Mouse (Mus musculus) forebrain, embryonic 11.5 days (tissue): ENCODE results near the gene Fancc. TPM values are rescaled to one million over a fixed set of nuclear protein-coding genes. Genes with fewer than 3 reads are reported as not detected.

Experiments
- ATAC-seq: fragments of 200-750 bp; cut with Nextera tagmentation; replicated peaks from 2 replicates; pipeline ENCODE4 v1.8.0; 2017; ENCODE audit warnings: moderate TSS enrichment; ENCODE audit not compliant: low FRiP score
- DNase-seq: peaks from one replicate; pipeline ENCODE4 v3.0.0-alpha.2; 2017; ENCODE audit warnings: low spot score
- H3K27ac ChIP-seq: fragments of 300-500 bp; sonication (generic); 2 replicates; pipeline ENCODE4 v1.5.1; 2014; ENCODE audit warnings: low read depth, low read length
- H3K27me3 ChIP-seq: fragments of 300-500 bp; sonication (generic); 2 replicates; pipeline ENCODE4 v1.6.1; 2014; ENCODE audit warnings: mild to moderate bottlenecking, low read length, mixed read lengths; ENCODE audit not compliant: control insufficient read depth, insufficient read depth
- H3K36me3 ChIP-seq: fragments of 300-500 bp; sonication (generic); 2 replicates; pipeline ENCODE4 v1.6.1; 2014; ENCODE audit warnings: mild to moderate bottlenecking, low read length, moderate library complexity, mixed read lengths; ENCODE audit not compliant: control insufficient read depth, insufficient read depth
- H3K4me1 ChIP-seq: fragments of 300-500 bp; sonication (generic); replicated peaks from 2 replicates; pipeline ENCODE4 v1.6.1; 2014; ENCODE audit warnings: low read length, mixed read lengths; ENCODE audit not compliant: control insufficient read depth, insufficient read depth
- H3K4me2 ChIP-seq: fragments of 300-500 bp; sonication (generic); 2 replicates; pipeline ENCODE4 v1.6.1; 2014; ENCODE audit warnings: low read depth, mild to moderate bottlenecking, low read length, moderate library complexity, mixed read lengths; ENCODE audit not compliant: severe bottlenecking
- H3K4me3 ChIP-seq: fragments of 300-500 bp; sonication (generic); 2 replicates; pipeline ENCODE4 v1.5.1; 2014; ENCODE audit warnings: low read depth, low read length
- H3K9ac ChIP-seq: fragments of 300-500 bp; sonication (generic); 2 replicates; pipeline ENCODE4 v1.6.1; 2014; ENCODE audit warnings: low read length
- H3K9me3 ChIP-seq: fragments of 300-500 bp; sonication (generic); 2 replicates; pipeline ENCODE4 v1.6.1; 2016; ENCODE audit warnings: low read length, mixed read lengths; ENCODE audit not compliant: control insufficient read depth
- WGBS: fragments of 180-500 bp; shearing (Covaris S2); extraction: QIAGEN DNeasy Blood & Tissue Kit; methylation state at CpG from one replicate; pipeline ENCODE4 v1.1.7; 2014; 5-methylcytosine and 5-hydroxymethylcytosine counted together
- polyA plus RNA-seq: library from polyadenylated mRNA; unstranded; fragments of >200 nt; fragmentation: Nextera tagmentation; extraction: Ambion mirVana; gene quantifications from 2 replicates; pipeline ENCODE4 v1.2.1, GENCODE M21; 2014

Fancc gene
- polyA plus RNA-seq, 1 experiment from 2014 or later = 22.5 TPM

GRCm38 (mm10) chr13:63289687-63290086, 207.4 kb downstream of the Fancc start:
- Histone ChIP-seq H3K27me3 (no peaks in the 10 kb centered on the region), H3K36me3 (no peaks in the 10 kb centered on the region; the same call in 1 of the 2 replicates), H3K9me3 (no peaks in the 10 kb centered on the region), H3K9ac (no peak overlapping the region), H3K4me1 (peaks cover 13% of the 10 kb centered on the region), H3K4me2 (no peak overlapping the region), H3K4me3 (no peak overlapping the region), H3K27ac (no peak overlapping the region)
- ATAC-seq = no peak
- no peak for DNase-seq
- 66% methylated on average over 5 of the region's 5 CpGs for WGBS

GRCm38 (mm10) chr13:63289152-63289551, 207.9 kb downstream of the Fancc start:
- no peak for DNase-seq
- no peak overlapping the region for H3K4me2 ChIP-seq
- H3K27me3 ChIP-seq = no peaks in the 10 kb centered on the region
- no peaks in the 10 kb centered on the region for H3K9me3 ChIP-seq
- no peaks in the 10 kb centered on the region; the same call in 1 of the 2 replicates for H3K36me3 ChIP-seq
- no peak for ATAC-seq
- H3K27ac ChIP-seq = no peak overlapping the region
- H3K9ac ChIP-seq = no peak overlapping the region
- 58% methylated on average over 4 of the region's 4 CpGs for WGBS
- H3K4me1 ChIP-seq = peaks cover 8% of the 10 kb centered on the region
- no peak overlapping the region for H3K4me3 ChIP-seq

- no peak overlapping the region for H3K9ac ChIP-seq
- no peaks in the 10 kb centered on the region; the same call in 1 of the 2 replicates for H3K36me3 ChIP-seq
- no peaks in the 10 kb centered on the region for H3K4me1 ChIP-seq
- no peak overlapping the region for H3K4me3 ChIP-seq
- no peaks in the 10 kb centered on the region for H3K27me3 ChIP-seq
- DNase-seq (no peak), ATAC-seq (no peak)
- 92% methylated on average over 11 of the region's 11 CpGs for WGBS
- H3K27ac ChIP-seq = no peak overlapping the region
- H3K4me2 ChIP-seq = no peak overlapping the region
- no peaks in the 10 kb centered on the region for H3K9me3 ChIP-seq
Observed at GRCm38 (mm10) chr13:63286483-63287102, 210.5 kb downstream of the Fancc start.

- Histone ChIP-seq H3K4me1 (no peaks in the 10 kb centered on the region; the same call in 1 of the 2 replicates), H3K9ac (no peak overlapping the region), H3K36me3 (no peaks in the 10 kb centered on the region; the same call in 1 of the 2 replicates), H3K4me2 (no peak overlapping the region), H3K9me3 (no peaks in the 10 kb centered on the region), H3K27me3 (no peaks in the 10 kb centered on the region), H3K27ac (no peak overlapping the region), H3K4me3 (no peak overlapping the region)
- no peak for ATAC-seq
- WGBS = 99% methylated on average over 3 of the region's 3 CpGs
- no peak for DNase-seq
Observed at GRCm38 (mm10) chr13:63284748-63285147, 212.3 kb downstream of the Fancc start.

GRCm38 (mm10) chr13:63283236-63283635, 213.8 kb downstream of the Fancc start:
- H3K36me3 ChIP-seq = no peaks in the 10 kb centered on the region; the same call in 1 of the 2 replicates
- H3K4me2 ChIP-seq = no peak overlapping the region
- DNase-seq = no peak
- H3K9me3 ChIP-seq = no peaks in the 10 kb centered on the region
- no peaks in the 10 kb centered on the region for H3K27me3 ChIP-seq
- H3K4me1 ChIP-seq = peaks cover 9% of the 10 kb centered on the region
- no peak overlapping the region for H3K9ac ChIP-seq
- H3K4me3 ChIP-seq = no peak overlapping the region
- ATAC-seq = no peak
- H3K27ac ChIP-seq = no peak overlapping the region

- Histone ChIP-seq H3K36me3 (no peaks in the 10 kb centered on the region; the same call in 1 of the 2 replicates), H3K9ac (no peak overlapping the region), H3K4me2 (no peak overlapping the region), H3K4me1 (peaks cover 12% of the 10 kb centered on the region), H3K9me3 (no peaks in the 10 kb centered on the region), H3K4me3 (no peak overlapping the region), H3K27me3 (no peaks in the 10 kb centered on the region), H3K27ac (no peak overlapping the region)
- ATAC-seq (no peak), DNase-seq (no peak)
- WGBS = 85% methylated on average over 8 of the region's 8 CpGs
Observed at GRCm38 (mm10) chr13:63281206-63281605, 215.9 kb downstream of the Fancc start.

GRCm38 (mm10) chr13:63280344-63280743, 216.7 kb downstream of the Fancc start:
- peaks cover 12% of the 10 kb centered on the region for H3K4me1 ChIP-seq

GRCm38 (mm10) chr13:63279807-63280206, 217.3 kb downstream of the Fancc start:
- Histone ChIP-seq H3K4me1 (peaks cover 12% of the 10 kb centered on the region), H3K4me2 (no peak overlapping the region), H3K9ac (no peak overlapping the region), H3K27me3 (no peaks in the 10 kb centered on the region), H3K4me3 (no peak overlapping the region), H3K36me3 (no peaks in the 10 kb centered on the region), H3K27ac (no peak overlapping the region), H3K9me3 (no peaks in the 10 kb centered on the region)
- 66% methylated on average over 8 of the region's 8 CpGs for WGBS
- ATAC-seq = no peak
- DNase-seq = peak; percentile 40

More at GRCm38 (mm10) chr13:63280344-63280743, 216.7 kb downstream of the Fancc start:
- Histone ChIP-seq H3K9me3 (no peaks in the 10 kb centered on the region), H3K4me3 (no peak overlapping the region), H3K36me3 (no peaks in the 10 kb centered on the region; the same call in 1 of the 2 replicates), H3K27ac (no peak overlapping the region), H3K27me3 (no peaks in the 10 kb centered on the region), H3K4me2 (no peak overlapping the region), H3K9ac (no peak overlapping the region)
- DNase-seq = no peak
- 42% methylated on average over 3 of the region's 3 CpGs for WGBS
- ATAC-seq = no peak
